Mouse (Mus musculus): ENCODE measurements around the gene Lypla2. TPM values are rescaled to one million over a fixed set of nuclear protein-coding genes. Genes with fewer than 3 reads are reported as not detected.
A peak's percentile ranks its signal among the peaks of the same experiment; 100 is the strongest.

Gene Lypla2
- polyA plus RNA-seq, 1 experiment = 74.7 TPM

GRCm38 (mm10) chr4:135926861-135927260 lies 45.6 kb downstream of the Lypla2 start:
- TF ChIP-seq CTCF (IDR thresholded peaks at IDR 0.05; ENCODE audit: low read depth, low read length) = no peak
- H3K4me3 ChIP-seq (ENCODE audit: insufficient read depth, low read length) = no peak overlapping the region
- H3K27ac ChIP-seq (ENCODE audit: insufficient read depth, low read depth, low read length) = no peak overlapping the region
- H3K4me1 ChIP-seq (ENCODE audit: control insufficient read depth, insufficient read depth, low read length) = peaks cover 3% of the 10 kb centered on the region; the same call in 1 of the 2 replicates

DNA sequence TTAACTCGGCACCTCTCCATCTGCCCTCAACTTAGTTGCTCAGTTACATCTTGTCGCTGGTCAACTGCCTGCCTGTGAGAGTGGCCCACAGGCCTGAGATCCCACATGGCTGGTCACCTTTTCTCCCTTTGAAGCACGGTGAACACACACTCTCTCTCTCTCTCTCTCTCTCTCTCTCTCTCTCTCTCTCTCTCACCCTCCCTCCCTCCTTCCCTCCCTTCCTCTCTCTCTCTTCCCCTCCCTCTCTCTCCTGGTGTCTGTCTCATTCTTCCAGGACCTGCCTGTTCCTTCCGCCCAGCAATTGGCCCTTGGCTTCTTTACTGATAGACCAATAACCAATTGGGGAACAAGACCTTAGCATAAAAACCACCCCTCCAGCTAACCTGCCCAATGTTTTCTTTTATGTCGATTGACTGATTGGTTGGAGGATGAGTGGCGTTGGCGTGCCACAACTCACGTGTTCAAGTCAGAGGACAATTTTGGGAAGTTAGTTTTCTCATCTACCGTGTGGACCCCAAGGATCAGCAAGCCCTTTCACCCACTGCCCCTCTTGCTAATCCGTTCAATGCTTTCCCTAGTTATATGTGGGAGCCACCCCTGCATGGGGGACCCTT lies 46.1 kb downstream of the Lypla2 start:
- H3K27ac ChIP-seq (ENCODE audit: insufficient read depth, low read depth, low read length) = no peak overlapping the region
- H3K4me1 ChIP-seq (ENCODE audit: control insufficient read depth, insufficient read depth, low read length) = peaks cover 3% of the 10 kb centered on the region; the same call in 1 of the 2 replicates
- TF ChIP-seq CTCF (IDR thresholded peaks at IDR 0.05; ENCODE audit: low read depth, low read length) (no peak), POLR2A (IDR thresholded peaks at IDR 0.05; ENCODE audit: borderline replicate concordance, low read depth, low read length) (no peak)
- no peak overlapping the region for H3K4me3 ChIP-seq (ENCODE audit: insufficient read depth, low read length)

GRCm38 (mm10) chr4:135925341-135925740 lies 47.1 kb downstream of the Lypla2 start:
- Histone ChIP-seq H3K27ac (ENCODE audit: insufficient read depth, low read depth, low read length) (no peak overlapping the region), H3K4me3 (ENCODE audit: insufficient read depth, low read length) (no peak overlapping the region), H3K4me1 (ENCODE audit: control insufficient read depth, insufficient read depth, low read length) (peaks cover 3% of the 10 kb centered on the region; the same call in 1 of the 2 replicates)
- no peak for TF ChIP-seq POLR2A (IDR thresholded peaks at IDR 0.05; ENCODE audit: borderline replicate concordance, low read depth, low read length)
- no peak for TF ChIP-seq CTCF (IDR thresholded peaks at IDR 0.05; ENCODE audit: low read depth, low read length)

DNA sequence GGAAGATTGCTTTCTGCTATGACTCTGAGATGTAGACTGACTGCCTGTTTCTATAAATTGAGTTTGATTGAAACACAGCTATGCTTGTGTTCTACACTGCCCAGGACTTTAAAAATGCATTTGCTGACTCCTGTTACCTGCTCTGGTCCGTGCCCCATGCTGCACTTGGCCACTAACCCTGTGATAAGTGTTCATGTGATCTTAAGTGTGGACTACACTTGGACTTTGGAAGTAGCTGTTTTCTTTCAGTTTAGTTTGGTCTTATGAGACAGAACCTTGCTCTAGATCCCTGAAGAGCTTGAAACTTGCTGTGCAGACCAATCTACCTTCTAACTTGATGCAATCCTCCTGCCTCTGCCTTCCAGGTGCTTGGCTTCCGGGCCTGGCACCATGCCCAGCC lies 48.0 kb downstream of the Lypla2 start:
- H3K4me1 ChIP-seq (ENCODE audit: control insufficient read depth, insufficient read depth, low read length) = peaks cover 6% of the 10 kb centered on the region
- H3K4me3 ChIP-seq (ENCODE audit: insufficient read depth, low read length) = no peak overlapping the region
- no peak overlapping the region for H3K27ac ChIP-seq (ENCODE audit: insufficient read depth, low read depth, low read length)
- TF ChIP-seq CTCF (IDR thresholded peaks at IDR 0.05; ENCODE audit: low read depth, low read length) (no peak), POLR2A (IDR thresholded peaks at IDR 0.05; ENCODE audit: borderline replicate concordance, low read depth, low read length) (no peak)

- Histone ChIP-seq H3K4me3 (ENCODE audit: insufficient read depth, low read length) (peak overlapping the region; percentile 96), H3K27ac (ENCODE audit: insufficient read depth, low read depth, low read length) (peak overlapping the region; percentile 67; the same call in 1 of the 2 replicates), H3K4me1 (ENCODE audit: control insufficient read depth, insufficient read depth, low read length) (peaks cover 23% of the 10 kb centered on the region)
- TF ChIP-seq POLR2A (IDR thresholded peaks at IDR 0.05; ENCODE audit: borderline replicate concordance, low read depth, low read length) (no peak), CTCF (IDR thresholded peaks at IDR 0.05; ENCODE audit: low read depth, low read length) (no peak)
Observed at GRCm38 (mm10) chr4:135922190-135922589, 50.2 kb downstream of the Lypla2 start.

DNA sequence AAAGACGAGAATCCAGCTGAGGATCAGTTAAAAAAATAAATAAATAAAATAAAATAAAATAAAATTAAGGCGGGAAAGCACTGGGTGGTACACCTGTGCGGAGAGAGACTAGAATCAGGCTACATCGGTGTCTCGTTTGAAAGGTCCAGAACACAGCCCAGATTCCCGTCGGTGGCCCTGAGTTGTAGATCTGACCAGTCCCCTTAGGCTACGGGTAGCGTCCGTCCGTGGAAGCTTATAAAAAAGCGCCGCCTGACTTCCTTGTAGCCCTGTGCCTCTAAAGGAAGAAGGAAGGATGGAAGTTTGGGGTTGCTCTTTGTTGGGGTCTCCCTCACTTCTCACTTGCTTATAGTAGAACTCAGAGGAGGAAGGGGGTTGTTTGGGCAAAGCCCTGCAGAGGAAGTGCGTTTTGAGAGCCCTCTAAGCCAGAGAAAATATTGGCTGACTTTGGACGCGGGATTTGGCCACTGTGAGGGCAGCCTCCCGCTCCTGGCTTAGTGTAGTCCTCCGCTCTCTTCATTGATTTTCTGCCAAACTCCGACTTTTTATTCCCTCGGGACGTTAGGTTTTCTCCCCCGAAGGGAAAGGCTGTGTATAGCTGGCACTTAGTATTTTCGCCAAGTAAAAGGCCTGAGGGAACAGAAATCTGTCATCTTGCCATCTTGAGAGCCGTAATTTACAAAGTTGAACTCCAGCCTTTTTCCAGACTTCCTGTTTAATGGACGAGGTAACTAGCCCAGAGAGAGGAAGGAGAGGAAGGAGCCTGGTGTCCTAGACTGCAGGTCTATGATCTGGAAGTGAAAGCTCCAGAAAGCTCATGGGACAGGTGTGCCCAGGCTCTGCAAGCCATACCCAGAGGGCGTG lies 50.9 kb downstream of the Lypla2 start:
- H3K27ac ChIP-seq (ENCODE audit: insufficient read depth, low read depth, low read length) = peak overlapping the region; percentile 67
- peaks cover 29% of the 10 kb centered on the region for H3K4me1 ChIP-seq (ENCODE audit: control insufficient read depth, insufficient read depth, low read length)
- peak overlapping the region; percentile 96 for H3K4me3 ChIP-seq (ENCODE audit: insufficient read depth, low read length)
- no peak for TF ChIP-seq CTCF (IDR thresholded peaks at IDR 0.05; ENCODE audit: low read depth, low read length)
- no peak for TF ChIP-seq POLR2A (IDR thresholded peaks at IDR 0.05; ENCODE audit: borderline replicate concordance, low read depth, low read length)

DNA sequence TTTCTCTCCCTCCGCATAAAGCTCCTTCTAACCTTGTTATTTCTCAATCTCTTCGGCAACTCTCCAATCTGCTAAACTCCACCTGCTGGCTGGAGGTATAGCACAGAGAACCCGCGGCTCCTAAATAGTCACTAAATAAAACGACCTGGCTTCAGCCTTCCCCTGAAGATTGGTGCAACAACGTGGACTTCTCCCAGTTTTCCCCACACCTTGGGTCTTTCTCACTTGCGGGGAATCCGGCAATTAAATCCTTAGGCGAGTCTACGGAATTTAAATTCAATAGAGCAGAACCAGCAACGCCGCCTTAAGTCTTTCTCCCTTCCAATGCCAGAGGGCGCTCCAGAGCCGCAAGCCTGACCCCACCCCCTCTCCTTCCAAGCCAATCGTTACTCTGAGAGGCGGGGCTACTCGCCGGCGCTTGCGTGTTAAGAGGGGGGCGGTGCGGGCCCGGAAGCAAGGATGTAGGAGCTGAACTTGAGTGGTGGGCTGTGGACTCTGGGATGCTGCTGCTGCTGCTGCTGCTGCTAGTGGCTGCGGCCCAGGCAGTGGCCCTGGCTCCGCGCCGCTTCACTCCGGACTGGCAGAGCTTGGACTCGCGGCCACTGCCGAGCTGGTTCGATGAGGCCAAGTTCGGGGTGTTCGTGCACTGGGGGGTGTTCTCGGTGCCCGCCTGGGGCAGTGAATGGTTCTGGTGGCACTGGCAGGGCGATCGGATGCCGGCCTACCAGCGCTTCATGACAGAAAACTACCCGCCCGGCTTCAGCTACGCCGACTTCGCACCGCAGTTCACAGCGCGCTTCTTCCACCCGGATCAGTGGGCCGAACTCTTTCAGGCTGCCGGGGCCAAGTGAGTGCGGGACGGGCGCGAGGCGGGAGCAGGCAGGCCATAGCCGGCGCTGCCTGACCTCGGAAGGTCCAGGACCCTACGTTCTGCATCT lies 51.9 kb downstream of the Lypla2 start, which contains the start of gene Fuca1:
Gene Fuca1 (plus strand): TSS at position 432 of the 938 bp plus-strand sequence.
- peak within 1 kb of the TSS; percentile 95 for H3K27ac ChIP-seq (ENCODE audit: insufficient read depth, low read depth, low read length)
- H3K4me1 ChIP-seq (ENCODE audit: control insufficient read depth, insufficient read depth, low read length) = peaks cover 32% of the 10 kb centered on the region
- H3K4me3 ChIP-seq (ENCODE audit: insufficient read depth, low read length) = peak within 1 kb of the TSS; percentile 96
- TF ChIP-seq POLR2A (IDR thresholded peaks at IDR 0.05; ENCODE audit: borderline replicate concordance, low read depth, low read length) (no peak), CTCF (IDR thresholded peaks at IDR 0.05; ENCODE audit: low read depth, low read length) (peak; percentile 96)

GRCm38 (mm10) chr4:135919280-135919639 lies 53.2 kb downstream of the Lypla2 start:
- Histone ChIP-seq H3K4me1 (ENCODE audit: control insufficient read depth, insufficient read depth, low read length) (peaks cover 38% of the 10 kb centered on the region), H3K4me3 (ENCODE audit: insufficient read depth, low read length) (peak overlapping the region; percentile 16; the same call in 1 of the 2 replicates), H3K27ac (ENCODE audit: insufficient read depth, low read depth, low read length) (peak overlapping the region; percentile 95)
- TF ChIP-seq POLR2A (IDR thresholded peaks at IDR 0.05; ENCODE audit: borderline replicate concordance, low read depth, low read length) (no peak), CTCF (IDR thresholded peaks at IDR 0.05; ENCODE audit: low read depth, low read length) (no peak)

DNA sequence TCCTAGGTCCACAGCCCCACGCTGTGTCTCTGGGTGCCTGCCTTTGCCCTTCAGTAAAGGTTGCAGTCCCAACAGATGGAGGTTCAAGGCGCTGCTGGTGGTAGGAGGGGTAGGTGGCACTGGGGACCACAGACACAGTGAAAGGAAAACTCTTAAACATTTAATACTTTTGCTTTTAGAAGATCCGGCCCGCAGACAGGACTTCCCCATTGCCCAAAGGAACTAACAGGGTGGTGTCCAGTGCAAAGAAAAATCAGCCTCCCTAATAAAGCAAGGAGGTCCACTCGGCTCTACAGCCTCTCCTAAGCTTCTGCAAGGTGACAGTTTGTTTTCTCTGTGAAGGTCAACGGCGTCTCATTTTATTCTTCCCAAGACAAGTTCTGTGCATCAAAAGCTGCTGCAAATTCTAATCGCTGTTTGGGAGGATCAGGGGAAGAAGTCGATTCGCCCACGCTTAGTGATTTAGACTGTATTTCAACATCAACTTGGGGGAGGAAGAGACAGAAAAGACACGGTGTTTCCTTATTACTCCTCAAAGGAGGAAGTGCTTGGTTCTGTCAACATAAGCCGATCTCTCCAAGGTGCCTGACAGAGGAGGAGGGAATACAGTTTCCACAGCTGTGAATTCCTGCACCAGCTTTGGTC lies 53.7 kb downstream of the Lypla2 start:
- Histone ChIP-seq H3K27ac (ENCODE audit: insufficient read depth, low read depth, low read length) (peak overlapping the region; percentile 95), H3K4me1 (ENCODE audit: control insufficient read depth, insufficient read depth, low read length) (peaks cover 38% of the 10 kb centered on the region), H3K4me3 (ENCODE audit: insufficient read depth, low read length) (peak overlapping the region; percentile 48)
- TF ChIP-seq POLR2A (IDR thresholded peaks at IDR 0.05; ENCODE audit: borderline replicate concordance, low read depth, low read length) (no peak), CTCF (IDR thresholded peaks at IDR 0.05; ENCODE audit: low read depth, low read length) (no peak)

Other genes with a start within 250 kb of the Lypla2 start
- not detected in 2 replicates for gene Il22ra1, start 244.5 kb downstream of the Lypla2 start, polyA plus RNA-seq (2012; ENCODE audit: insufficient read depth, insufficient read length, missing spikeins)
- not detected in 2 replicates for gene Myom3, start 212.9 kb downstream of the Lypla2 start, polyA plus RNA-seq (2012; ENCODE audit: insufficient read depth, insufficient read length, missing spikeins)
- 82.1 and 98.0 TPM in 2 replicates for gene Srsf10, start 116.9 kb downstream of the Lypla2 start, polyA plus RNA-seq (2012; ENCODE audit: insufficient read depth, insufficient read length, missing spikeins)
- gene Pnrc2, start 98.8 kb downstream of the Lypla2 start, polyA plus RNA-seq (2012; ENCODE audit: insufficient read depth, insufficient read length, missing spikeins) = 126 and 135 TPM in 2 replicates
- gene Cnr2, start 77.2 kb downstream of the Lypla2 start, polyA plus RNA-seq (2012; ENCODE audit: insufficient read depth, insufficient read length, missing spikeins) = 17.3 and 18.8 TPM in 2 replicates
- gene Fuca1, start 51.9 kb downstream of the Lypla2 start, polyA plus RNA-seq (2012; ENCODE audit: insufficient read depth, insufficient read length, missing spikeins) = 418 and 432 TPM in 2 replicates
- 99.8 and 101 TPM in 2 replicates for gene Hmgcl, start 26.2 kb downstream of the Lypla2 start, polyA plus RNA-seq (2012; ENCODE audit: insufficient read depth, insufficient read length, missing spikeins)
- gene Gale, start 8.9 kb downstream of the Lypla2 start, polyA plus RNA-seq (2012; ENCODE audit: insufficient read depth, insufficient read length, missing spikeins) = 4.7 and 5.6 TPM in 2 replicates
- gene Pithd1, start 14.6 kb upstream of the Lypla2 start, polyA plus RNA-seq (2012; ENCODE audit: insufficient read depth, insufficient read length, missing spikeins) = 31.0 and 31.5 TPM in 2 replicates
- gene Eloa, start 49.1 kb upstream of the Lypla2 start, polyA plus RNA-seq (2012; ENCODE audit: insufficient read depth, insufficient read length, missing spikeins) = 66.0 and 69.3 TPM in 2 replicates
- gene Rpl11, start 80.8 kb upstream of the Lypla2 start, polyA plus RNA-seq (2012; ENCODE audit: insufficient read depth, insufficient read length, missing spikeins) = 1,501 and 1,718 TPM in 2 replicates
- 7.7 and 8.4 TPM in 2 replicates for gene Id3, start 170.9 kb upstream of the Lypla2 start, polyA plus RNA-seq (2012; ENCODE audit: insufficient read depth, insufficient read length, missing spikeins)
- 20.0 and 20.8 TPM in 2 replicates for gene E2f2, start 199.8 kb upstream of the Lypla2 start, polyA plus RNA-seq (2012; ENCODE audit: insufficient read depth, insufficient read length, missing spikeins)
- 0.37 and 0.78 TPM in 2 replicates for gene Asap3, start 233.7 kb upstream of the Lypla2 start, polyA plus RNA-seq (2012; ENCODE audit: insufficient read depth, insufficient read length, missing spikeins)

Measured in bone marrow macrophage, adult 2 months (primary cell).